Mouse (Mus musculus): ENCODE measurements at regions not wholly inside any gene's neighbourhood (a gene's known extent, or its start where the extent isn't known, plus 50 kb on each side); places are given as distances from the start of the nearest gene placed in this dataset.
A peak's percentile ranks its signal among the peaks of the same experiment; 100 is the strongest.

DNA sequence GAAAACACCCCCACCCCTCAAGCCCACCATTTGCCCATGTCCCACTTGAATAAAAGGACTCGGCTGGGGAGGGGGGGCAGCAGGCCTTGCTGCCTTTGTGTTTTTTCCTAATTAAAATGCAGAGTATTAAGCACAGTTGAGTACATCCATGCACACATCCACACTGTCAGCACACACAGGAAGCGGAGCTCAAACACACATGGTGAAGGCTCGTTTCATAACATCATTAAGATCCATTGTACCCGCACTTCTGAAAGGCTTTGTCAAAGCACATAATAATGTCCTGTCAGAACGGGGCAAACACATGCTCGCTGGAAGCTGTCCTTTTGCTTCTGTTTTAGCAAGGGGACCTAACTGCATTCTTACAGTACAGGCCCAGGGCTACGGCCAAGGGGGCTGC, 75.3 kb upstream of the Arhgap21 start:
- no peak for DNase-seq (ENCODE audit: low spot score)

- no peak for DNase-seq (ENCODE audit: low spot score)
Observed at GRCm38 (mm10) chr2:21043302-21043701, 74.6 kb upstream of the Arhgap21 start.

DNA sequence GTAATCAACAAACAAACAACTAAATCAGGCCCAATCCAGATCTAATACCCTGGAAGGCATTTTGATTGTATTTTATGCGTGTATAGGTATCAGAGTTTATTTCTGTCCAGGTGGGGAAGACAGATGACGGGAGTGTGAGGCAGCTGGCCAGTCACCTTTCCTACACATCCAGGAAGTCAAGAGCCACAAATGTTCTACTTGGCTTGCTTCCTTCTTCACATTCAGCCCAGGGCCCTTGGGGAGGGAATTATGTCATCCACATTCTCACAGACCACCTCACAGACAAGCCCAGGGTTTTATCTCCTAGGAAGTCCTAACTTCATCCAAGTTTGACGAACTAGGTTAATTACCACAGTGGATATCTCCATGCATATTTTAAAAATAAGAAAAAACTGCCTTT, 68.9 kb upstream of the Arhgap21 start:
- DNase-seq (ENCODE audit: low spot score) = no peak

DNA sequence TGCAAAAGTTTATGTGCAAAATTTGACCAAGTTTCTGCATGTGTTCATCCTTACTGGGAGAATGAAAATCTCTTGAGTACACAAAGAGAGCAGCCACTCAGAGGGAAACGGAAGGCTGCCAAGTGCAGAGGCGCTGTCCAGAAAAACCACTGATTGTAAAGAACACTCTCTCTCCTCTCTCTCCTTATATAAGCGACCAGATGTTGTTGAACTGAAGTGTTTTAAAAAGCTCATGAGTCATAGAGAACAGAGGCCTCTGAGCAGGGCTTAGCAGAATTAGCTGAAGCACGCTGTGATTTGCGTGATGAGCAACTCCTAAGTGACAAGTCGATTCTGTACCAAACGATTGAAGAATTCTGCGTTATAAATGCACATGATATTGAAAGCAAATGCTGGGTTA, 68.5 kb upstream of the Arhgap21 start:
- DNase-seq (ENCODE audit: low spot score) = peak; percentile 73

DNA sequence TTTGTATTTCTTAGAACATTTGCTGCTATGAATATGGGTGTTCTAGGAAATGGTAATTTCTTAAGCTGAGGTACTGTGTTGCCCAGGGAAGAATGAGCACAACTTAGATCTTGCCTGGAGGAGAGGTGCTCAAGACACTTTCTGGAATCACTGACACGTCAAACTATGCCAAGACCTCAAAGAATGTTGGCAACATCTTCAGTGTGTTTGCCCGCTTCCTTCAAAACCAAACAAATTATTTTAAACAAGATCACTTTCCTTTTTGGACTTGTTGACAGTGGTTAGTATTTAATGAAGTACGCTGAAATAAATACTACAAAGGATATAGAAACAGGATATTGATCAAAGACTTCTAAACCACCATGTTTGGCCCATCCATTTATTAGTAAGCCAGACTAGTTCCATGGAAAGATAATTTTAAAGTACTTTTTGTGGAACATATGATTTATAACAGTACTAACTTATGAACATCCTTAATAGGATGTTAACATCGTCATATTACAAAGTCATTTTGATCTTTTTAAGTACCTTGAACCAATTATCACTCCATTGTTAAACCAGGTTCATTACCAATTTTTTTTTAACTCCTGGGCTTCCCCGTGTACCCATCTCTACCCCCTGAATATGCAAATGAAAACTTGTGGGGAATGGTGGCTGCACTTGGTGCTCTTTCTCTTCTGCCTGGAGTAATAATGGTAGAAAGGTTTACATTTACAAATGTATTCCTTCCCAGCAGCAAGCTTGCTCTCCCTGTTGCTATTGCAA, 67.4 kb upstream of the Arhgap21 start:
- no peak for DNase-seq (ENCODE audit: low spot score)

DNA sequence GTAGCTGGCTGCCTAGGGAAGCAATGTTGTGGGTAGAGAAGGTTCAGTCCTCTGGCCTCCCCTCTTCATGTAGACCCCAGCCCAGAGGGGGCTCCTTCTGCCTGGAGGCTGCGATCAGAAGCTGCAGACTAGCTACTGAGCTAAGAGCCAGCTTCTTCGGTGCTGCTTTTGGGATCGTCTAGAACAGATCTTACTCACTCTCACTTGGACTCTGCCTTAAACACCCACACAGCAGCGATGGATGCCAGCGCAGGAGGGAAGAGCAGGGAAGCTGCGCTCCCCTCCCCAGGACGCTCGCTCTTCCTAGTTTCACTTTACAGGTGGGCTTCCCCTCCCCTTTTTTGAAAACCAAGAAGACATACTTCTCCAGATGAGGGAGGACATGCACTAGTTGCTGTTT, 66.0 kb upstream of the Arhgap21 start:
- no peak for DNase-seq (ENCODE audit: low spot score)

DNA sequence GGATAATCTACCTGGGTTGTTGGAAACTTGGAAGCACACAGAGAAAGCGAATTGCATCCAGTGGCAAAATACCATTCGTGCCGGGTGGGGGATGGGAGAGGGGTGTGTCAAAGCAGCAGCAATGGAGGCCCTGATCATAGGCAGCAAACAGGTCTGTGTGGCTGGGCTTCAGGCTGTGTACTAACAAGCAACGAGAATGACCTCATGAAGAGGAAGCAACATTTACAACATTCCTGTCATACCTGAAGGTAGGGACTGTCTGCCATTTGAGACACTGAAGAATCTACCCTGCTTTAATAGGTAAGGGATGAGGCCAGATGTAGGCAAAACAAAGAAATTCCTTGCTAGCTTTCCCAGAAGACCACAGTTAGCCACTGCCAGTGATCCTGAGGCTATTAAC, 62.0 kb upstream of the Arhgap21 start:
- DNase-seq (ENCODE audit: low spot score) = no peak

DNA sequence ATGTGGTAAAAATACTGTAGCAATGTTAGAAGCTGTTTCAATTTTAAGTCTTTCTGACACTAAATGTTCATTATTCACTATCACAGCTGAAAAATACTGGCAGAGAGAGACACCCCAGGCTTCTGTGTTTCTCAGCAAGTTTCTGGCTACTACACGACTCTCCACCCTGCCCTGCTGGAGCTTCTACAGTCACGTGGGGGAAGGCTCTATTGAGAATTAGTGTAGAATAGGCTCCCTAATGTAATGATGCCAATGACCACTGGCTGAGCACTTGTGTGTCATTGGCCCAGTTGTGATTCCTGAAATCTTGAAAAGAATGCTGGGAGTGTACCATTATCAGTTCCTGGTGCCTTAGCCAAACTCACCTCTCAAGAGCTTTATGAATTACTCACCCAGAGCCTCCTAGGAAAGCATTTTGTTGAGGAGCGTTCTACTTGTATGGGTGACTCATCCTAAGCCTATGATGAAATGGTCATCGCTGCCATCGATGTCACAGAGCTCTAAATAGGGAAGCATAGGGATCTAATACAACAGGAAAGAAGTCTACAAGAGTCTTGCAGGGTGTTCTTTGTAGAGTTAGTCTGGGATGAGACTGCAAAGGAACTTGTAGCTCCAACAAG, 60.8 kb upstream of the Arhgap21 start:
- no peak for DNase-seq (ENCODE audit: low spot score)

DNA sequence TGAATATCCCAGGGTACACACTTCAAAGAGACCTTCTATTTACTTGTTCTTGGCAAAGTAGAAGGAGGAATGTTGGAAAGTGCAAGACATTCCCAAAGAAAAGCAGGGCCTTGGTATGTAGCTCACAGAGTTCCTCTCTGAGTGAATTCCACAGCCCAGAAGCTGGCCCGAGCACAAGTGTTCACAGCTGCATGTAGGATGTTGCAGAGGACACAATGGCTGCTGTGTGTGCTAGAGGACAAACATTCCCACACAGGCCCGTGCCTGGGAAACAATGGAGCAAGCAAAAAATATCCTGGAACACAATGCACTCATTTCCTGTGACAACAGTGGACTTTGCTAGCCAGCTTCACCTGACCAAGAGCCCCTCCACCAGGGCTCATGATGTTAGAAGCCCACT, 59.9 kb upstream of the Arhgap21 start:
- DNase-seq (ENCODE audit: low spot score) = no peak

DNA sequence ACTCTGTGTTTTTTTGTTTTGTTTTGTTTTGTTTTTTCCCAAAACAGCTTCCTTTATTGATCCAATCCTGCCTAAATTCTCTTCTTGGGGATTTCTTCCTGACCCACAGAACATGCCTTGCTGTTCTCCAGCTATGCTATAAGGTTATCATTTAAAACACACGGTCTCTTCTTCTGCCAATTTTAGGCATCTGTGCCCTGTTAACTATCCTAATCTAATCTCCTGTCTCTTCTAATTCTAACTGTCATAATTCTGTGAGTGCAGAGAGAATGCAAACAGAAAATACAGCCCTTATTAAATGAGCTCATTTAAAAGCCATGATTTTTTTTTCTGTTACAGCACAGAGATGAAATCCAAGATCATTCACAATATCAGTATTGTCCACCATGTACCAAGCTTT, 49.9 kb upstream of the Arhgap21 start:
- peak; percentile 83 for DNase-seq (ENCODE audit: low spot score)

Measured in MN1 (cell line).